Mouse (Mus musculus) ovary, postnatal 14 days (tissue): ENCODE measurements around the gene Dennd1a.
A peak's percentile ranks its signal among the peaks of the same experiment; 100 is the strongest.

Source experiments
- DNase-seq: peaks from one replicate; pipeline ENCODE4 v3.0.0; 2022; ENCODE audit warnings: low spot score

The Dennd1a gene

GRCm38 (mm10) chr2:38286733-38287551 lies at the start of gene Dennd1a:
Gene Dennd1a, minus strand, starts transcription at chr2:38287390.
- DNase-seq = peak; percentile 80

- no peak for DNase-seq
Observed at GRCm38 (mm10) chr2:38336606-38337005, 49.4 kb upstream of the Dennd1a start.

- no peak for DNase-seq
Observed at GRCm38 (mm10) chr2:38333586-38334119, 46.5 kb upstream of the Dennd1a start.

- no peak for DNase-seq
Observed at GRCm38 (mm10) chr2:38326671-38327070, 39.5 kb upstream of the Dennd1a start.

- no peak for DNase-seq
Observed at GRCm38 (mm10) chr2:38323380-38323779, 36.2 kb upstream of the Dennd1a start.

- DNase-seq = no peak
Observed at GRCm38 (mm10) chr2:38320911-38321310, 33.7 kb upstream of the Dennd1a start.

- no peak for DNase-seq
Observed at GRCm38 (mm10) chr2:38319086-38319485, 31.9 kb upstream of the Dennd1a start.

- DNase-seq = no peak
Observed at GRCm38 (mm10) chr2:38313399-38313798, 26.2 kb upstream of the Dennd1a start.

- DNase-seq = no peak
Observed at GRCm38 (mm10) chr2:38312921-38313320, 25.7 kb upstream of the Dennd1a start.

- DNase-seq = no peak
Observed at GRCm38 (mm10) chr2:38305152-38305551, 18.0 kb upstream of the Dennd1a start.

- DNase-seq = no peak
Observed at GRCm38 (mm10) chr2:38300941-38301340, 13.8 kb upstream of the Dennd1a start.

GRCm38 (mm10) chr2:38295939-38296338 lies 8.7 kb upstream of the Dennd1a start:
- DNase-seq = no peak

- DNase-seq = no peak
Observed at GRCm38 (mm10) chr2:38291526-38291925, 4.3 kb upstream of the Dennd1a start.

GRCm38 (mm10) chr2:38288226-38288625 lies 1.0 kb upstream of the Dennd1a start:
- no peak for DNase-seq

- no peak for DNase-seq
Observed at GRCm38 (mm10) chr2:38286433-38286732, 807 bp downstream of the Dennd1a start.

- no peak for DNase-seq
Observed at GRCm38 (mm10) chr2:38285781-38286432, 1.3 kb downstream of the Dennd1a start.

GRCm38 (mm10) chr2:38283961-38284360 lies 3.2 kb downstream of the Dennd1a start:
- DNase-seq = no peak

- no peak for DNase-seq
Observed at GRCm38 (mm10) chr2:38280376-38280775, 6.8 kb downstream of the Dennd1a start.

GRCm38 (mm10) chr2:38274973-38275372 lies 12.2 kb downstream of the Dennd1a start:
- no peak for DNase-seq

- DNase-seq = no peak
Observed at GRCm38 (mm10) chr2:38263653-38264052, 23.5 kb downstream of the Dennd1a start.

GRCm38 (mm10) chr2:38259052-38259451 lies 28.1 kb downstream of the Dennd1a start:
- no peak for DNase-seq

GRCm38 (mm10) chr2:38237616-38238015 lies 49.6 kb downstream of the Dennd1a start:
- DNase-seq = no peak

GRCm38 (mm10) chr2:38235593-38235992 lies 51.6 kb downstream of the Dennd1a start:
- DNase-seq = no peak
